Mouse (Mus musculus) mature B cell (primary cell): ENCODE measurements around the gene Iscu.

Experiments
- in situ Hi-C: fragments of 300-500 bp; cut with MboI; formaldehyde crosslinking; loops from 2 replicates; pipeline ENCODE4 v1.14.3; 2019

Gene Iscu

DNA sequence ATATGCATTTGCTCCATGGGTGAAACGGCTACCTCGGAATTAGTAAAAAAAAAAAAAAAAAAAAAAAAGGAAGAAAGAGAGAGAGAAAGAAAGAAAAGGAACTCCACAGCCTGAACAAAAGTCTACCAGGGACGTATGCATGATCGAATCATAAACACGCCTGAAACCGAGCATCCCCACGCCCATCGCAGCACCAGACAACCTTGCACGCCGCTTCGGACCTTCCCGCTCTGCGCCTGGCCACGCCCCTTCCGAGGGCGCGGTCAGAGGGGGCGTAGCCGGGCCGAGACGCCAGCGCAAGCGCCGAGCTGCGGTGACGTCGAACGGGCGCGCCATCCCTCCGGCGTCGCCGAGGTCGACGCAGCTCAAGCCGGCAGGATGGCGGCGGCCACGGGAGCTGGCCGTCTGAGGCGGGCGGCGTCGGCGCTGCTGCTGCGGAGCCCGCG is at the start of gene Iscu, which contains the start of gene Sart3:
Iscu (plus strand) TSS at position 299 of the 446 bp plus-strand sequence.
Sart3 (minus strand) TSS at position 61 of the 446 bp plus-strand sequence.
- in situ Hi-C loops: loop anchor here (5.0 kb wide), 1 partner anchor 40 kb away; no protein-coding TSS in a partner anchor

DNA sequence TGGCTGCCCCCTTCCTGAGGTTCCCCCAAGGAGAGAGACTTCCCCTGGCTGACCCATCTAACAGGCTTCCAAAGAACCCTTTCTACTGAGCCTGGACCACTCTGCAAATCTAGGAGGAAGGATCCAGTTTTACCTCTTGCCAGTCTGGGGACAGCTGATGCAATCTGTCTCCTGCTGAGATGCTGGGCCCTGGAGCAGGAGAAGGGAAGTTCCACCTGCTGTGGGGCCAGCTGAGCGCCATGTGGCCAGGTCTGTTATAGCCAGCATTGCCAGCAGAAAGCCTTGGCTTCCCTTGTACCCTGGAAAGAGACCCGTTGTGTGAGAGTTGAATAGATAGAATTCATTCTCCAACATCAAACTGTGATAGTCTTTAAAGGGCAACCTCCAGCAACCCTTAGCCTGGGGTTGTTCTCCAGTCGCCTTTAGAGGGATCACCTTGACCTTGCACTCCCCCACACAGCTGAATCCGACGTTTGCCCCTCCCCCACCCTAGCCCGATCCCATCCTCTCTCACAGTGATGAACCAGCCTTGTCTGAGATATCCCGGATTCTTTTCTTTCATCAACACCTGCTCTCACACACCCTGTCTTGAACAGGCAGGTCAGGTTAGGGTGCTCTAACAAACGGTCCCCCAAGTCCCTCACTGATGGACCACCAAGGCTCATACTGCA is 48.8 kb upstream of the Iscu start:
- in situ Hi-C loops: no loop called here

DNA sequence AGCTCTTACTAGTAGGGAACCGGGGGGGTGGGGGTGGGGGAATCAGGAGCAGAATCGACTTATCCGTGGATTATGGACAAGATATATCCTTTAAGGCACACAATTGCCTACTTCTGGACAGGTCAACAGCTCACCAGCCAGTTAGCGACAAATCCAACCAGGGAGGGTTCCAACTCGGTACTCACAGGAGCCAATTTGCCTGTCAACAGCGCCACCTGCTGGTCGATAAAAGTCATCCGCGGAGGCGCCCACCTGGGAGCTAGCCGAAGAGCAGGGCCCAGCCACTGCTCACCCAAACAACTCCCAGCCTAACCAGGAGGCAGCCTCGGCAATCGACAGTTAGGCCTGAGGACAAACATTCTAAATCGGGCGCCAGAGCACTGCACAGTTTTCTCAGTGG is 48.1 kb upstream of the Iscu start, which contains the start of gene 1700069L16Rik:
1700069L16Rik (minus strand) TSS at position 327 of the 400 bp plus-strand sequence.
- in situ Hi-C loops: no loop called here

DNA sequence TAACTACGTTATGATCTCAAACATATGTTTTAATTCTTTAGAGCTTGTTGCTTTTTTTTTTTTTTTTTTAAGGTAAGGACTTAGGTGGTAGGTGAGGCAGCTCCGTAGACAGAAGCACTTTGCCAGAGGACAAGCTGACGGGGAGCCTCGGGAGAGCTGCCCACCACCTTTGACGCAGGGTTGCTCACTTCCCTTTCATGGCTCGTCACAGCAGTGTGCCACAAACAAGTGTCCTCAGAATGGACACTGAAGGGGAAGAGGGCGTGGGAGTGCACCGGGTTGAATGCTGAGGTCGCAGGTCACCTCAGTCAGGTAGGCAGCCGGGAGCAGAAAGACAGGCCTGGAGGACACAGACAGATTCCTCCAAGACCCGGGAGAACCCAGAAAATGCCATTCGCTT is 47.1 kb upstream of the Iscu start:
- in situ Hi-C loops: loop anchor here (25.0 kb wide), 1 partner anchor 363 kb away; the partner anchor contains the start of gene Aym1

DNA sequence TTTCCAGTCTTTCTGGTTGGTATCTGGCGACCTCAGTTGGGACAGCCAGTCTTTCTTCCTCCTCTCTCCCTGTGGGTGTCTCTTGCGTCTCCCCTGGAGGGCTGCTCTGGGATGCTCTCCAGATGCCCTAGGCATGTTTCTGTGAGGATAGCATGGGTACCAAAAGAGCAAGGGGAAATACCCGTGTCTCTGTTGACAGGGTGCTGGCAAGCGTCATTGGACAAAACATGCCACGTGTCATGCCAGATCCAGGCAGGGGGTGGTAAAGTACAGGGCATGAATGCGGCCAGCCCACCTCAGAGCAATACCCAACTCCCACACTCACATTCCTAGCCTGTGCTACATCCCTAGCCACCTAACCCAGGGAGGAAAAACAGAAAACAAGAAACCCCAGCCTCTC is 45.9 kb upstream of the Iscu start:
- in situ Hi-C loops: loop anchor here (25.0 kb wide), 1 partner anchor 364 kb away; the partner anchor contains the start of gene Aym1

DNA sequence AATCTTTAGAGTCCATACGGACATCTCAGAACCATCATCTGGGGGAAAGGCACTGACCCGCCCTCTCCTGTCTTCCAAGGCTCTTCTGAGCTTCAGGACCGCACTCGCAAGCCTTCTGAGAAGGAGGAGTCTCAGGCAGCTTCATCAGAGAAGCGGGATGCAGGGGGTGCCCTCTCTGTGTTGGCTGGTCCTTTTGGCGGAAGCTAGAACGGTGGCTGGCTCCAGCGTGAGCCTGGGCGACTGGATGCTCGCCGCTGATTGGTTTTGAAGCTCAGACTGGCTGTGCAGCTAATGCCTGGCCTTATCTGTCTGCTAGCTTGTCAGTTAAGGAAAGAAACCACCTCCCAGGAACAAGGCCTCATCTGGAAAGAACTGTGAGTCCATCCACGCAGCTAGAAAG is 45.3 kb upstream of the Iscu start:
- in situ Hi-C loops: loop anchor here (25.0 kb wide), 1 partner anchor 365 kb away; the partner anchor contains the start of gene Aym1

DNA sequence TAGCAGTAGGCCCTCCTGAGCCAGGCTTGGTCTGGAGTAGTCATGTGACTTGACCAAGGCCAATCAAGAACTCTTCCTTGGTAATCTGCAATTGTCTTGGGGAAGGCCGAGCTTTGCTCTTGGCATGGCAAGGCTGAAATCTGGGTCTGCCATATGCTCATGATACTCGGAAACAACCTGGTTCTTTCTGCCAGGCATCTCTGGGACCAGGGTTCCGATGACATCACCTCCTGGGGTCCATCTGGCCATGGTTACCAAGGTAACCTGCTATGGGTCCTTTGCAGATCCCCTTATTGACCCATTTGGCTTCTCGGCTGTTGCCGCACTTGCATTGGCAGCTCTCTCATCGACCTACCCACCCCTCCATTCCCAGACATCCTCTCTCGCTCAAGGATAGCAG is 44.5 kb upstream of the Iscu start:
- in situ Hi-C loops: loop anchor here (25.0 kb wide), 1 partner anchor 366 kb away; the partner anchor contains the start of gene Aym1

DNA sequence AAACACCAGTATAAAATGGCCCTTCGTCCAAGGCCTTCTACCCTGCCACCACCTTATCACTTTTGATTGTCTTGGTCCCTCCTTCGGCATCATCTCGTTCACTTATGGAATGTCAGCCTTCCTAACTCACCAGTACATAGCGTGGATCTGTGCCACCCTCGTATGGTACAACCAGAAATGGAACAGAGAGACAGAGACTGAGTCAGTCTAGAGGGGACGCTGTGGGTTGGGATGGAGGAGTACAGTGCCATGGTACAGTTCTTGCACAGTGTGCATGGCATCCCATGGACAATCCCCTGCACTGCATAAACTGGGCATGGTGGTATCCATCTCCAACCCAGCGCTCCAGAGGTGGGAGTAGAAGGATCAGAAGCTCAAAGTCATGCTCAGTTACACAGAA is 43.9 kb upstream of the Iscu start:
- in situ Hi-C loops: loop anchor here (25.0 kb wide), 1 partner anchor 366 kb away; the partner anchor contains the start of gene Aym1

DNA sequence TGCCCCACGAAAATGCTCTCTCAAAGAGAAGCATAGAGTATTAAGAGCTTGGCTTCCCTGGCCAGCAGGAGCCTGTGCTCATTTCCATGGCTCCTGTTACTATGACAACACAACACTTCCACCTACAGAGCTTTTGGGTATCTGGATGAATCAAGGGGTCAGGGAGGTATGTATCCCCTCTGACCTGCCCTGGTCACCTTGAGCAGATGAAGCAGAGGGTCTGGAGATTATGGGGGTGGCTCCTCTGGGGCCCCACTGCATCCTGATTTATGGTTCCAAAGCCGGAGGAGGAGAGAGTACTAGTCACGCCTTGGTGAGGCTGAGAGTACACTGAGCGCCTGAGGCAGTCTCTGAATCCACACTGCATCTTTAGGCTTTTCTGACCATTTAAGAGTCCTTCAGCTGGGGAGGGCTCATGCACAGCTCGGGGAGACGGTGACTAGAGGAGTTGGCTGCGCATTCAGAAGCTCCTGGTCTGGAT is 41.9 kb upstream of the Iscu start:
- in situ Hi-C loops: loop anchor here (25.0 kb wide), 1 partner anchor 368 kb away; the partner anchor contains the start of gene Aym1

DNA sequence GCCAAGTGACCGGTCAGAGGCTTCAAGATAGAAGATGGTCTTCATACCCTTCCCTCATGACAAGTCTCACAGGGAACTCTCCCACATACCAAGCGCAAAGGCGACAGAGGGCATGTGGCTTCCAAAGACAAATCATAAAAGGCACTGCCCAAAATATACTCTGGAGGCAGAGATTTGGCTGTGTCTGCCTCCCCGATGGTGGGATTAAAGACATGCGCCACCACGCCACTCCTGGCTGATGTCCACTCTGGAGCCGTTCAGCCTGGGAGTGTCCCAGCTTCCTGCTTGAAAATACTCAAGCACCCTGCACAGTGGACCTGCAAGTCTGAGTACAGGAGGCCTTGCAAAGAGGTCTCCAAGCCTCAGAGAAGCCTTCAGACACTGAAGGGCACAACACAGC is 41.4 kb upstream of the Iscu start:
- in situ Hi-C loops: loop anchor here (25.0 kb wide), 1 partner anchor 369 kb away; the partner anchor contains the start of gene Aym1

DNA sequence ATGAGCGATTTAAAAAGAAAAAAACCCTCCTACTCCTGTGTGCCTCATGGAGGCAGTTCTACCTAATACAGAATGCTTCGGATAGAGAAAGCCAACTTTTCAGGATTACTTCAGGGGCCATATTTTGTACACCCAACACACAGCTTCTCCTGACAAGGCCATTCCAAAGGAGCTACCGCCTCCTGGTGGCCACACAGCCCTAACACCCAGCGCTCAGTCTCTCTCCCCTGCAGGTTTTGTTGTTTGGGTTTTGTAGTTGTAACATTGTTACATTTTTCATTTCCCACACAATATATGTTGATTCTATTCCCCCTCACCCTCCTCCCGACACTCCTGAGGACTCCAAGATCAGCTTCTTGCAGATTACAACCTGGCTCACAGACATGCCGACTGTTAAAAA is 40.4 kb upstream of the Iscu start:
- in situ Hi-C loops: loop anchor here (25.0 kb wide), 1 partner anchor 370 kb away; the partner anchor contains the start of gene Aym1

DNA sequence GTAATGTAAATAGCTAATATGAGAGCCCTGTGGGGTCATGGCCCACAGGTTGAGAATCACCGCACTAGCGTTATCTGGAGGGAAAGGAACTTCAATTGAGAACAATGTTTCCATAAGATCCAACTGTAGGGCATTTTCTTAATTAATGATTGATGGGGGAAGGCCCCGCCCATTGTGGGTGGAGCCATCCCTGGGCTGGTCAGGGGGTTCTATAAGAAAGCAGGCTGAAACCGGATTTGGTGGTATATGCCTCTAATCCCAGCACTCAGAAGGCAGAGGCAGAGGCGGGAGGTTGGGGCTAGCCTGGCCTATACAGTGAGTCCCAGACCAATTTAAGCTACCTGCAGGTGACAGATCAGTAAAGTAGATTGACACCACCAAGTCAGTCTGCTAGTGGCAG is 38.2 kb upstream of the Iscu start:
- in situ Hi-C loops: loop anchor here (25.0 kb wide), 1 partner anchor 372 kb away; the partner anchor contains the start of gene Aym1

DNA sequence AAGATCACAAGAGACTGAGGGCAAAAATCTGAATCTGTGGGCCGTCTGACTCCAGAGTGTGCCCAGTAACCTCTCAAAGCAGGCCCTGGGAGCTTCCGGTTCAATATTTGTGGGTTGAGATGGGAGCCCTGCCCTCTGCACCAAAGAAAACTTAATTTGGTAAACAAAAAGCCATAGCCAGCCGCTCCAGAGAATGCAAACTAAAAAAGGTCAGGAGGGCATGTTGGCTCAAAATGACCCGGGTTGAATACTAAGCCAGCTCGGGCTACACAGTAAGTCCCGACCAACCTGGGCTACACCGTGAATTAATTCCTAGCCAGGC is 37.6 kb upstream of the Iscu start:
- in situ Hi-C loops: loop anchor here (25.0 kb wide), 1 partner anchor 373 kb away; the partner anchor contains the start of gene Aym1

DNA sequence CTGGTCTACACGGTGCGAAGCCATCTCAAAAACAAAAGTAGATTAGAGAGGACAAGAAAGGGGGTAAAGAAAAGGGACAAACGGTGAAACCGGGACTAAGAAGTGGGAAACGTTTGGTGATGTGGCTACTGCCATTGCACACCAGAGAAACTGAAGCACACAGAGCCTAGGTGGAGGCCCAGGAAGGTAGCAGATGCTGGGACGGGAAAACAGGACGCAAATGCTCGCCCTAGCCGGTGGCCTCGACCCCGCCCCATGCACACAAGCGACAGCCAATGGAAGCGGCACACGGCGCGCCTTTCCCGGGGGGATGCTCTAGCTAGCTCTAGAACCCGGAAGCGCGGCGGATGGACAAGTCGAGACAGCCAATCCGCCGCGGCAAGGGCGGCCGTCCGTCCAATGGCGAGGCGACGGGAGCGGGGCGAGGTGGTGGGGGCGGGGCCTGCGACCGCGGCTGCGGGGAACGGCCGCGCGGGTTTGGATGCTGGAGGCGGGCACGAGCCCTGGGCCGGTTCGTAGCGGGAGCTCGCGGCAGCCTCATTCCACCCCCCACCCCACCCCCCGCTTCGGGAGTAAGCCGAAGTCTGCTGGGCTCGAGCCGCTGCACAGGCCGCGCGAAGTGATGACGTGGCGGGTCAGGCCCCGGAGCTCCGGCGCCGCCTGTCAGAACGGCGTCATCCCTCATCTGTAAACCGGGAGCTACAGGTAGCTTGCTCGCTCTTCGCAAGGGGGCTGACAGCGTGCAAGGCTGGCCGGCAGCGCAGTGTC is 37.0 kb upstream of the Iscu start, which contains the start of gene Ficd:
Ficd (plus strand) TSS at position 459 of the 768 bp plus-strand sequence.
- in situ Hi-C loops: loop anchor here (25.0 kb wide), 1 partner anchor 373 kb away; the partner anchor contains the start of gene Aym1

DNA sequence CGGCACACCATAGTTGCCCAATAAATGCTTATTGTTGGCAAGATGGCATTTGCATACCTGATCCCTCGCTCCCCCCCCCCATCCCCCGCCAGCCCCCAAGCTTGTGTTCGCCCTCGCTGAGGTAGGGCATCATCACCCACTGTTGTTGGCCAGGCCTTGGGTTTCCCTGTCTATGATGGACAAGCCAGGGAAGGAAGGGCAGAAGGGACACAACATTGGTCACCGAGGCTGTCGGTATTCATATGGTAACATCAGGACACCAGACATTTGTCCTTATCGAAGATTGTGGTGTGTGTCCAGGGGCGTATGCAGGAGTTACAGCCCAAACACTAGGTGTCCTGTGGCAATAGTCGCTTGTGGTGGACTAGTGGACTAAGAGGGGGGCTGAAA is 36.4 kb upstream of the Iscu start:
- in situ Hi-C loops: loop anchor here (25.0 kb wide), 1 partner anchor 374 kb away; the partner anchor contains the start of gene Aym1

DNA sequence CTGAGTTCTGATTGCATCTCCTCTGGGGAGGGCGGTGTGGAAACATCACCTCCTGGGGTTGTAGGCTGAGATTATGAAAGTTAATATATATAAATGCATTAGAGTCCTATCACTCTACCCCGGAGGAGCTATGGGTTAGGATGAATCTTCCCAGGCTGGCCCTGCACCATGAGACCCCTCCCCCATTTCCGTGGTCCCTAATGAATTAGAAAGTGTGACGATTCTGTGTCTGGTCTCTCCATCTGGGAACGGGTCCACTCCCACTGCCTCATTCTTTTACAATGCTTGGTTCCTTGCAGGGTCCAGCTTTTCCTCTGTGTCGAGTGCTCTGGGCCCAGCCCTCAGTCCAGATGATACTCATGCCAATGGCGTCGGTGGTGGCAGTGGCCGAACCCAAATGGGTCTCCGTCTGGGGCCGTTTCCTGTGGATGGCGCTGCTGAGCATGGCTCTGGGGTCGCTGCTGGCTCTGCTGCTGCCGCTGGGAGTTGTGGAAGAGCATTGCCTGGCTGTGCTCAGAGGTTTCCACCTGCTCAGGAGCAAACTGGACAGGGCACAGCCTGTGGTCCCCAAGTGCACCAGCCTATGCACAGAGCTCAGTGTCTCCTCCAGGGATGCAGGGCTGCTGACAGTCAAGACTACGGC is 35.9 kb upstream of the Iscu start:
- in situ Hi-C loops: loop anchor here (25.0 kb wide), 1 partner anchor 374 kb away; the partner anchor contains the start of gene Aym1

DNA sequence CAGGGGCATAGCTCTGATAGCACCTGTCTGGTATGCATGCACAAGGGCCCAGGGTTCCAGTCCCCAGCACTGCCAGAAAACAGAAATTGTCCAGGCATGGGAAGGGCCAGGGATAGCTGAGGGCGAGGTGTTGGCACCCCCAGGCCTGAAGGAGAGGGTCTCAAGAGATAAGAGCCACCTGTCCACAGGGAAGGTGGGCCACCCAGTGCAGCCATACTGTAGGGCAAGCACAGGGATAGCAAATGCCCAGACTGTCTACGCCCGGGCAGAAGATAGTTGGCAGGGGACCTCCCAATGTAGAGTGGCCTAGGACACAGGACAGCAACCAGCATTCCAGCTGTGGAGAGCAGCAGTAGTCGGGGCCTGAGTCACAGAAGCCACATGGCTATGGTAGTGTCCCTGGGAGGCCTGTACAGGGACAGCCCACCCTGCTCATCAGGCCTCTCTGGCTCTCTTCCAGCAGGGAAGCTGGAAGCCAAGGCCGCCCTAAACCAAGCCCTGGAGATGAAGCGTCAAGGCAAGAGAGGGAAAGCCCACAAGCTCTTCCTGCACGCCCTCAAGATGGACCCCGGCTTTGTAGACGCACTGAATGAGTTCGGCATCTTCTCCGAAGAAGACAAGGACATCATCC is 34.8 kb upstream of the Iscu start:
- in situ Hi-C loops: loop anchor here (25.0 kb wide), 1 partner anchor 375 kb away; the partner anchor contains the start of gene Aym1

DNA sequence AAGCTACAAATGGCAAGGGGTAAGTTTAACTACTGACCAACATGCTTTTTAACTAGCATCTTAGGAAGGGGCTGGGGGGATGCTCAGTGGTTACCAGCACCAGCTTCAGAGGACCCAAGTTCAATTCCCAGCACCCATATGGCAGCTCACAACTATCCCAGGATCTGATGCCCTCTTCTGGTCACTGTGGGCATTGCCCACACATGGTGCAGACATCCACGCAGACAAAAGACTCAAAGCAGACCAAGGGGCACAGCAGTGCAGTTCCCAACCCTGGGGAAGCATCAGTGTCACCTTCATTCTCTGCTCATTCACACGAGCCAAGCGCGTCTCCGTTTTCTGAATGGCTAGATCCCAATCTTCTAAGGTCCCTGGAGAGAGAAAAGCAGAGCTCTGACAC is 24.9 kb upstream of the Iscu start:
- in situ Hi-C loops: loop anchor here (25.0 kb wide), 1 partner anchor 385 kb away; the partner anchor contains the start of gene Aym1

DNA sequence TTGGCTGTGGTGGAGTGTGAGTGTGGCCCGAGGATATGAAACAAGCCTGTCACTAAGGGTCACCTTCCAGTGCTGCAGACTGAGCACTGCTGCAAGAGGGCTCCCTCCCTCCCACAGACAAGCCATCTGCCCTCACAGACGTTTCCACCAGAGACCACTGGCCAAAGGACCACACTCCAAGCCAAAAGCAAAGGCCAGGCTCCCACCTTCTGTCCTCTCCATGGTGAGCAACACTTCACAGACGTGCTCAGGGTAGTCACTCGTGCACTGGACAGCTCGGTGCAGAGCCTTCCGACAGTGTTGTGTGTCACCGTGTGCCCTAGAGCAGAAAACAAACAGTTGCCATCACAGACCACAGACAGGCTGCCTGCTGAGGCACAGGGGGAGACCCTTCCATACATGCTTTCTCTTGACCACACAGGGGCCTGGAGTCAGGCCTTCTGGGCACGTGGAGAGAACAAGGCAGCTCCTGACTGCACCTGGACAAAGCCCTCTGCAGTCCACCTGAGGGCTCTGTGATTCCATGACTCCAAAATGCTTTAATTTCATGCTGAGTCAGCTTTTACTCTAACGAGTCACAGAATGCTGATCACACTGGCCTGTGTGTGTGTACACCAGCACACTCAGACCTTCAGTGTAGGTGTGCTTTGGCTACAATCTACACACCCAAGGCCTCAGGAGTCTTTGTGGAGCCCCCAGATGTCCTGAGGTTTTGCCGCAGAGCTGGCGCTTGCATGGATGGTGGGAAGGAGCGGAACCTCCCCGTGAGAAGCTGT is 23.8 kb upstream of the Iscu start:
- in situ Hi-C loops: loop anchor here (25.0 kb wide), 1 partner anchor 386 kb away; the partner anchor contains the start of gene Aym1
